Mouse (Mus musculus) stomach, embryonic 14.5 days (tissue): ENCODE measurements at regions not wholly inside any gene's neighbourhood (a gene's known extent, or its start where the extent isn't known, plus 50 kb on each side); places are given as distances from the start of the nearest gene placed in this dataset.

Source experiments
- ATAC-seq: fragments of 200-750 bp; cut with Nextera tagmentation; 2 replicates; pipeline ENCODE4 v1.8.0; 2017; ENCODE audit warnings: low read depth, moderate TSS enrichment; ENCODE audit not compliant: insufficient number of reproducible peaks, insufficient read depth, low FRiP score
- H3K27ac ChIP-seq: fragments of 300-500 bp; sonication (generic); 2 replicates; pipeline ENCODE4 v1.5.1; 2014; ENCODE audit warnings: mild to moderate bottlenecking, low read length, moderate library complexity, mixed read lengths
- H3K27me3 ChIP-seq: fragments of 300-500 bp; sonication (generic); 2 replicates; pipeline ENCODE4 v1.6.1; 2014; ENCODE audit warnings: low read length, control low read depth, mixed read lengths; ENCODE audit not compliant: control insufficient read depth, insufficient read depth
- H3K36me3 ChIP-seq: fragments of 300-500 bp; sonication (generic); 2 replicates; pipeline ENCODE4 v1.6.1; 2014; ENCODE audit warnings: mild to moderate bottlenecking, control low read depth, low read length, moderate library complexity, mixed read lengths; ENCODE audit not compliant: control insufficient read depth, insufficient read depth
- H3K4me1 ChIP-seq: fragments of 300-500 bp; sonication (generic); 2 replicates; pipeline ENCODE4 v1.6.1; 2014; ENCODE audit warnings: low read length, control low read depth, mixed read lengths; ENCODE audit not compliant: control insufficient read depth, insufficient read depth
- H3K4me2 ChIP-seq: fragments of 300-500 bp; sonication (generic); replicated peaks from 2 replicates; pipeline ENCODE4 v1.6.1; 2014; ENCODE audit warnings: low read depth, low read length, control low read depth
- H3K4me3 ChIP-seq: fragments of 300-500 bp; sonication (generic); 2 replicates; pipeline ENCODE4 v1.5.1; 2014; ENCODE audit warnings: low read depth, low read length, control low read depth
- H3K9ac ChIP-seq: fragments of 300-500 bp; sonication (generic); replicated peaks from 2 replicates; pipeline ENCODE4 v1.6.1; 2014; ENCODE audit warnings: low read depth, mild to moderate bottlenecking, control low read depth, low read length, moderate library complexity, mixed read lengths
- H3K9me3 ChIP-seq: fragments of 300-500 bp; sonication (generic); 2 replicates; pipeline ENCODE4 v1.6.1; 2016; ENCODE audit warnings: low read depth, low read length, control low read depth; ENCODE audit not compliant: control insufficient read depth
- WGBS: fragments of 180-500 bp; shearing (Covaris S2); extraction: QIAGEN DNeasy Blood & Tissue Kit; methylation state at CpG from one replicate; pipeline ENCODE4 v1.1.7; 2014; 5-methylcytosine and 5-hydroxymethylcytosine counted together

DNA sequence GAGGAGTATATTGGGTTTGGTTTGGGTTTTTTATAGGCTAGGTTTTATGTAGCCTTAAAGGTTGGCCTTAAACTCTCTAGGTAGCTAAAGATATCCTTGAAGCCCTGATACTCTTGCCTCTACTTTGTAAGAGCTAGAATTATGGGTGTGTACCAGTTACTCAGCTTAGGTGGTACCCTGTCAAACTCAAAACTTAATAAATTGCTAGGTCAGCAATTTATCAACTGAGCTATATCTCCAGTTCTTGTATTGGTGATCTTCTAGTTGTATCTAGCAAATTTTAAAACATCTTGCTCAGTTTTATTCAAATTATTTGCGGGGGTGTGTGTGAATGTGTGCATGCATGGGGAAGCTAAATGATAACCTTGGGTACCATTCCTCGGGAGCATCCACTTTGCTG is 225.4 kb upstream of the Rnf32 start:
- Histone ChIP-seq H3K27ac (no peak overlapping the region), H3K9me3 (no peaks in the 10 kb centered on the region), H3K27me3 (no peaks in the 10 kb centered on the region), H3K4me3 (no peak overlapping the region), H3K4me2 (no peak overlapping the region), H3K4me1 (no peaks in the 10 kb centered on the region), H3K36me3 (no peaks in the 10 kb centered on the region), H3K9ac (no peak overlapping the region)
- WGBS, result 77% methylated on average over 2 of the region's 2 CpGs
- ATAC-seq, result no peak

GRCm38 (mm10) chr5:28955036-28955435 is 240.8 kb upstream of the Rnf32 start:
- H3K36me3 ChIP-seq, result no peaks in the 10 kb centered on the region
- no peaks in the 10 kb centered on the region for H3K9me3 ChIP-seq
- no peak; the same call in 1 of the 2 replicates for ATAC-seq
- H3K4me3 ChIP-seq, result no peak overlapping the region
- no peak overlapping the region for H3K9ac ChIP-seq
- H3K27me3 ChIP-seq, result no peaks in the 10 kb centered on the region
- no peak overlapping the region for H3K27ac ChIP-seq
- H3K4me1 ChIP-seq, result no peaks in the 10 kb centered on the region
- no peak overlapping the region for H3K4me2 ChIP-seq

- H3K9ac ChIP-seq, result no peak overlapping the region
- H3K36me3 ChIP-seq, result no peaks in the 10 kb centered on the region
- no peaks in the 10 kb centered on the region for H3K9me3 ChIP-seq
- WGBS, result 60% methylated on average over 4 of the region's 4 CpGs
- no peak overlapping the region for H3K4me2 ChIP-seq
- H3K4me1 ChIP-seq, result no peaks in the 10 kb centered on the region
- no peak overlapping the region for H3K4me3 ChIP-seq
- H3K27me3 ChIP-seq, result no peaks in the 10 kb centered on the region
- H3K27ac ChIP-seq, result no peak overlapping the region
- ATAC-seq, result no peak
These were observed 248.3 kb upstream of the Rnf32 start for GRCm38 (mm10) chr5:28947465-28947864.

DNA sequence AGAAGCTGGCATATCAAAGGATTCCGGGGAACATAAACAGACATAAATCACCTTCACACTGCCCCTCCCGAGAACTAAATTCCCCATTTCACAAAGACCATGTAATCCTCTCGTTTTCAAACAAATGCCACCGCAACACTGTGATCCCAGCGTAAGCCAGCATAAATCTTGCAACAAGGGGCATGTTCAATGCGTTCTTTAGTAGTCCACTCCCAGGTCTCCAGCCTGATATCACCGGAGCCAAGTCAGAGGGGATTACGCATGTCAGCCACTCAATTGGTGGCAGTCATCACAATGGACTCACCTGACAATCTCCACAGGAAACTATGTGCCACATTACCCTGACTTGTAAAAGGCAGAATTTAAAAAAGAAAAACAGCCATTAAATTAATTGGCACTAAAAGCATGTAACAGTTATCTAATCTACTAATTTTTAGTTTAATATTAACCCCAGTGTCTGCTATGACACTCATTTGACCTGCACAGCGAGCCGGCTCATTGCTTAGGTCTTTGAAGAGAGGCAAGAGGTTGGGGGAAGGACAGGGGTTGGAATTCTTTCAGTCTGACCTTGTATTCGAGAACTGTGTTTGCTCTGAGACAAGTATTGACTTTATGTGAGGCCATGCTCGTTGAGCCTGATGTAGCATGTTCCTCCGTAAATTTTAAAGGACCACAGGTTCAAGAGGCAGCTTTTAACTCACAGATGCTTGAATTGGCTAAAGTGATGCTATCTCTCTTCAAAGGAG is 252.0 kb upstream of the Rnf32 start:
- Histone ChIP-seq H3K9me3 (no peaks in the 10 kb centered on the region), H3K27me3 (no peaks in the 10 kb centered on the region), H3K36me3 (no peaks in the 10 kb centered on the region), H3K4me1 (no peaks in the 10 kb centered on the region), H3K4me2 (no peak overlapping the region), H3K4me3 (no peak overlapping the region), H3K9ac (no peak overlapping the region), H3K27ac (no peak overlapping the region)
- WGBS, result 14% methylated on average over 13 of the region's 13 CpGs
- ATAC-seq, result peak; percentile 61; the same call in 1 of the 2 replicates

GRCm38 (mm10) chr5:28940972-28941371 is 254.8 kb upstream of the Rnf32 start:
- 84% methylated on average over 5 of the region's 5 CpGs for WGBS
- H3K27me3 ChIP-seq, result no peaks in the 10 kb centered on the region
- H3K36me3 ChIP-seq, result no peaks in the 10 kb centered on the region
- no peak overlapping the region for H3K9ac ChIP-seq
- H3K4me3 ChIP-seq, result no peak overlapping the region
- no peak for ATAC-seq
- no peaks in the 10 kb centered on the region for H3K9me3 ChIP-seq
- no peaks in the 10 kb centered on the region for H3K4me1 ChIP-seq
- no peak overlapping the region for H3K4me2 ChIP-seq
- H3K27ac ChIP-seq, result no peak overlapping the region

- Histone ChIP-seq H3K4me1 (no peaks in the 10 kb centered on the region), H3K4me3 (no peak overlapping the region), H3K9me3 (no peaks in the 10 kb centered on the region), H3K27ac (no peak overlapping the region), H3K4me2 (no peak overlapping the region), H3K9ac (no peak overlapping the region), H3K27me3 (no peaks in the 10 kb centered on the region), H3K36me3 (no peaks in the 10 kb centered on the region)
- 90% methylated on average over 4 of the region's 4 CpGs for WGBS
- ATAC-seq, result no peak
These were observed 276.3 kb upstream of the Rnf32 start for GRCm38 (mm10) chr5:28919296-28920063.

DNA sequence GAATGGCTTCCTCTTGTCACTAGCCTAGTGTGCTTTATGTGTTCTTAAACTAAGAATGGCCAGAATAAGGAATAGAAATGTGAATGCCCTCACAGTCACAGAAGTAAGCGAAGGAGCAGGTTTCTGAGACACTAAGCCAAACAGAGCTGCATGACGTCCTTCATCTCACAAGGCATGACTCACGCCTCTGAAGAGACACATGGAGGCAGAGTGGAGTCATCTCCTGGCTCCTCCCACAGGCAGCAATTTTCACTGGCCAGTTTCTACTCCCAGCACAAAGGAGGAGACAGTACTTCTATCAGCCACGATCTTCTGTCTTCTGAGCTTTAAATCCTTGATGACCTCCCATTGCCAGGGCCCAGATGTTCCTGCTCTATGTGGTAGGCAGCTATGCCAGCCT is 291.3 kb upstream of the Rnf32 start:
- WGBS, result 45% methylated on average over 4 of the region's 4 CpGs
- H3K27me3 ChIP-seq, result no peaks in the 10 kb centered on the region
- no peak overlapping the region for H3K4me2 ChIP-seq
- H3K4me1 ChIP-seq, result no peaks in the 10 kb centered on the region
- H3K27ac ChIP-seq, result no peak overlapping the region
- no peaks in the 10 kb centered on the region for H3K9me3 ChIP-seq
- no peak overlapping the region for H3K4me3 ChIP-seq
- ATAC-seq, result no peak
- H3K9ac ChIP-seq, result no peak overlapping the region
- no peaks in the 10 kb centered on the region for H3K36me3 ChIP-seq

GRCm38 (mm10) chr5:28903805-28904320 is 291.9 kb upstream of the Rnf32 start:
- Histone ChIP-seq H3K27me3 (no peaks in the 10 kb centered on the region), H3K4me1 (no peaks in the 10 kb centered on the region), H3K4me2 (no peak overlapping the region), H3K36me3 (no peaks in the 10 kb centered on the region), H3K9ac (no peak overlapping the region), H3K27ac (no peak overlapping the region; the same call in 1 of the 2 replicates), H3K9me3 (no peaks in the 10 kb centered on the region), H3K4me3 (no peak overlapping the region)
- WGBS, result 45% methylated on average over 3 of the region's 3 CpGs
- ATAC-seq, result peak; percentile 33; the same call in 1 of the 2 replicates
